Mouse (Mus musculus) Muller cell, postnatal 12 days (primary cell): Measurements from ENCODE around the gene Map2k1.
"Not testable (repeated sequence)": the region's sequence is repeated elsewhere in the genome, so short reads cannot be mapped to it uniquely, and the experiment has no call there.

ENCODE experiments used
- DNase-seq: peaks from one replicate; pipeline ENCODE4 v3.0.0-alpha.2; 2015; ENCODE audit errors: inconsistent ontology term

The Map2k1 gene

DNA sequence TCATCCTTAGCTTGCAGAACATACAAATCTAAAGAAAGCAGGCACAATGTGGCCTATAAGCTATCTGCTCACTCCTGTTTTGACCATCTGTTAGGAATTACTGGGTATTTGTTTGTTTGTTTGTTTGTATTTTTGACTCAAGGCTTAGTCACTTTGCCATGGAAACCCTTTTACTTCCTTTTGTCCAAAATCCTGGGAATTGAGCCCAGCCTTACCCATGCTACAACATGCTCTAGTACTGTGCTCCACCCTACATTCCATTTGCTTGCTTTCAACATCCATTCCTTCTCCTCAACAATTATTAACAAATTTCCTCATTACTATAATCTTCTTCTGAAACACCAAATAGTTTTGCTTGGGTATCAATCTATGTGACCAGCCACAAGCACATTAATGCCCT lies 50.6 kb downstream of the Map2k1 start:
- DNase-seq, result peak; percentile 75

DNA sequence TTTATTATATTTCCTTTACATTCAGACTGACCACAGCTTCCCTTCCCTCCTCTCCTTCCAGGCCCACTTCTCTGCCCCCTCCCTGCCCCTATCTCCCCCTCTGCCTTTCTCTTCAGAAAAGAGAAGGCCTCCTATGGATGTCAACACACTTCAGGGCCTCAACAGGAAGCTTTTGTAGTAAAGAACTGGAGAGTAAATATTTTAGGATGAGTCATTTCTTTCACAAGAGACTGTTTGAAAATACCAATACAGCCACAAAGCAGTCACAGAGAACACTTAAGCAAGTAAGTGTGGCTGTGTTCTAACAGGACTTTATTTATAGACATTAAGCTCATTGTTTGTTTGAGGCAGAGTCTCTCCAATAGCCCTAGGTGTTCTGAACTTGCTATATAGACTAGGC lies 51.1 kb downstream of the Map2k1 start:
- DNase-seq, result peak; percentile 73

- no peak for DNase-seq
These were observed 53.5 kb downstream of the Map2k1 start for GRCm38 (mm10) chr9:64199897-64200296.

- DNase-seq, result not testable (repeated sequence)
These were observed 54.5 kb downstream of the Map2k1 start for GRCm38 (mm10) chr9:64198763-64199418.

DNA sequence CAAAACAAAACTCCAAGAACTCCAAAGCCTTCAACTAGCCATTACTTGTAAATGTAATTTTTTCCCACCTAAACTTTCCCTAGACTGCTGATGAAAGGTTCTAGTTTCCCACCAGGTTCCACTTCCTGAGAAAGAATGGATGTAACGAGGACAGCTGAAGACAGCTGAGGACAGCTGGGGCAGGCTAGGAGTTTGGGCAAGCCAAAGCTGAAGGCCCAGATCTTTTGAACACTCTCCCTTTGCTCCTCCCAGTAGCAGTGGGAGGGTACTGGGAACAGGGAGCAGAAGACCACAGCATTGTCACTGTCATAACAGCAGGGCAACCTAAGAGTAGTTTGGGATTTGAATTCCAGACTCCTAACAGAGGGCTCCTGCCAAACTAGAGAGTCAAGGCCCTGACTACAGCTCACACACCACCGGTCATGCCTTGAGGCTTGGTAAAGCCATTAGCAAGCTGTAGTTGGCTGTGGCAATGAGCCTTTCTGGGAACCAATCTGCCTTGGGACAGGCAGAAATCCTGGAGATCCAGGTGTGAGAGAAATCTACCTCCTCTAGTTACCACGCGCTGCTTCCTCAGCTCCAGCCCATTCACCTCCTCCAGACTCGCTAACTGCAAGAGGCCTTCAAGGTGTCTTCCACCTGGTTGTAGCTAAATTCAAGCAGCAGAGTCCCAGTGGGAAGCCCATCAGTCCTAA lies 55.2 kb downstream of the Map2k1 start:
- no peak for DNase-seq

DNA sequence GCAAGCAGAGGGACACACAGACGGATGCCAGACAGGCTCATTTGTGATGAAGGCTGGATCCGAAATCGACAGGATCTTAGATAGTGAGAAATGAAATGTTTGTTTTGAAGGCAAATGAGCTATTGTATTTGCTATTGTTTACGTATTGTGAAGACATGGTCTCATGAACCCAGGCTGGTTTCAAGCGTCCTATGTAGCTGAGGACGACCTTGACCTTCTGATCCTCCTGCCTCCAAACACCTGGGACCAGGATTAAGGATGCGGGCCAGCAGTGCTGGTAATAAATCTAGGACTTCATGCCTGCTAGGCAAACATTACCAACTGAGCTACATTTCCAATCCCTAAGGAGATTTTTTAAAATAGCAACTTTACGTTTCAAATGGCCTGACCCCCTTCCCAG lies 55.9 kb downstream of the Map2k1 start:
- no peak for DNase-seq

DNA sequence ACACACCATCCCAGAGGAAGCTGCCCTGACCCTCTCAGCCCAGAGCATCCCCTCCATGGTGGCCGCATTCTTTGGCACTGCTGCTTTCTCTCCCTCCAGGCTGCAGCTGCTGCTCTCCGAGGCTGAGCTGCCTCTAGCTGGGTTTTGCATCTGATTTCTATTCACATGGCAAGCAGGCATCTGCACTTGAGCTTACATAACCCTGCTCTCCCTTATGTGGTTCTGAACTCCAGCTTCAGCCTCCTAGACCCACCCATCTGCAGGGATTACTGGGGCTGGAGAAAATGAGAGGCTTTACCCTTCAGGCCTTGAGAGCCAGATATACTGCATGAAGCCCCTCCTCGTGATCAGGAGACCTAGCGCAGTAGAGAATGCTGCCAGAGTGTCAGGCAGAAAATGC lies 57.9 kb downstream of the Map2k1 start:
- DNase-seq, result no peak

- DNase-seq, result no peak
These were observed 59.6 kb downstream of the Map2k1 start for GRCm38 (mm10) chr9:64193879-64194278.

DNA sequence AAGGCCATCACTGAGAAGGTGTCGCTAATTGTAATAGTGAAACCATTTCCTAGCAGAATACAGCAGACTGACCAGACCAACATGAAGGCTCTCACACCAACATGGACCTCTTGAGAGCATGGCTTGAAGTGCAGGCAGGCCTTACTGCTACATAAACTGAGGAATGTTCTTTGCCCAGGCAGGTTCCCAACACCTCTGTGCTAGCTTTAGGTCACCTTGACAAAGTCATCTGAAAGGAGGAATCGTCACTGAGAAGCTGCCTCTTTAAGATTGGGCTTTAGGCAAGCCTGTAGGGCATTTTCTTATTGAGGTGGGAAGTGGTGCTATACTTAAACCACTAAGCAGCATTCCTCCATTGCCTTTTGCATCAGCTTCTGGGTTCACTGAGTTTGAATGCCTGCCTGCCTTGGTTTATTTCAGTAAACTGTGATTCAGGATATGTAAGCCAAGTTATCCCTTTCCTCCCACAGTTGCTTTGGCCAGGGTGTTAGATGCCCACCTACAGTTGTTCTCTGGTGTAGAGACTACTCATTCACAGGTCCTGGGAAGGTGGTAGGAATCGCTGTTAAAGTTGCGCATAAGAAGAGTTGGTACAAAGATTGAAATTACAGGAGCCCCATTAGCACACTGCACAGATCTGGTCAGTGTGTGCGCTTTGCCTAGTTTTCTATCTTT lies 69.1 kb downstream of the Map2k1 start:
- DNase-seq, result no peak

GRCm38 (mm10) chr9:64183295-64183694 lies 70.1 kb downstream of the Map2k1 start:
- DNase-seq, result not testable (repeated sequence)

DNA sequence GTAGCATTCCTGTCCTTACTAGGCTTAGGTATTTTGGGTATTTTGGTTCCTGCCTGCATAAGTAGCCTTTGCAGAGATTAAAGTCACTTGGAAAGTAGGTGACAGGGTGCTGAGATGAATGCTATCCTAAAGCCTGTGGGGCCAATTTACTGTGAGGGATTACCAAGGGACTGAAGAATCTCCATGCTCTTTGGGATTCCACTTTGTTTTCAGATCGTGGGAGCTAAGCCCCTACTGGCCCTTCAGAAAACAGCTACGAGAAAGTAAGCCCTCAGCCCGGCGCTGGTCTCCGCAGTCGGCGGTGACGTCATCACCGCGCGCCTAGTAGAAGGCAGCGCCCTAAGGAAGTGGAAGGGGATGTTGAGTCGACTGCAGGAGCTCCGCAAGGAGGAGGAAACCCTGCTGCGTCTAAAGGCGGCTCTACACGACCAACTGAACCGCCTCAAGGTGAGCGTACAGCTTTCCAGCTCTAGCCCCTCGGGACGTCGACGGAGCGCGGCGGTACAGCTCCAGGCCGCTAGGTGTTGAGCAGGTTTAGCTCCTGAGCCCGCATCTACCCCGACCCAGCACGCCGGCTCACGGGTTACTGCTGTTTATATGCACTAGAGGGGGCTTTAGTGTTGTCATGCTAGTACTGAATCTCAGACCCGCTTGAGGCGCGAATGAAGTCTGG lies 74.3 kb downstream of the Map2k1 start, which contains the start of gene Snapc5:
Gene Snapc5, plus strand, starts transcription at position 301 of the 673 bp plus-strand sequence.
- peak; percentile 93 for DNase-seq

- no peak for DNase-seq
These were observed 74.8 kb downstream of the Map2k1 start for GRCm38 (mm10) chr9:64178610-64178973.

GRCm38 (mm10) chr9:64175378-64175777 lies 78.1 kb downstream of the Map2k1 start:
- no peak for DNase-seq

- DNase-seq, result no peak
These were observed 78.7 kb downstream of the Map2k1 start for GRCm38 (mm10) chr9:64174766-64175165.

GRCm38 (mm10) chr9:64174341-64174740 lies 79.1 kb downstream of the Map2k1 start:
- DNase-seq, result no peak

DNA sequence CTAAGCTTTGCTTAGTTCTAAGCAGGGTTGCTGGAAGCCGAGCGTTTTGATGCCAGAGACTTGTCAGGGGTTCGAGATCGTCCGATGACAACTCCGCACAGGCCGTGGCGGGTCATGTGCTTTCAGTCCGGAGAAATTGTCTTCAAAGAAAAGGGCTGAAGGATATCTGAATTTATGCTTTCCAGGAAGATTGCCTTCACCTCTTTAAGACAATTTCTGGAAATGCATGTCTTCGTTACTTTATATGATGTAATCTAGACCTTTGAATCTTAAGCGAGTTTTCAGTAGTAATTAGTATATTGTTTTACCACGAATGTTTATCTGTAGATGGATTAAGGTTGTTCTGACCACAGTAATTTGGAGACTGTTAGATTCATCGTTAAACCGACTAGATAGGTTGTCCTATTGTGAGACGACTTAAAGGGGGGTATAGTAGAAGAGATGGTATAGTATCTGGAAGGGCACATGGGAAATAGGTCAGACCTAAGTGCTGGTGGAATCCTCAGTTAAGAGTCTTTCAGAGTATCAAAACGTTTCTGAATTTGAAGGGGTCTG lies 79.7 kb downstream of the Map2k1 start:
- DNase-seq, result no peak

- peak; percentile 97 for DNase-seq
These were observed 80.4 kb downstream of the Map2k1 start, which contains the start of the genes Zwilch and Rpl4 for GRCm38 (mm10) chr9:64172816-64173665. Gene Zwilch (minus strand): TSS chr9:64173104. Gene Rpl4 (plus strand): TSS chr9:64173375.

GRCm38 (mm10) chr9:64172145-64172815 lies 81.2 kb downstream of the Map2k1 start:
- no peak for DNase-seq

GRCm38 (mm10) chr9:64169967-64170366 lies 83.5 kb downstream of the Map2k1 start:
- DNase-seq, result not testable (repeated sequence)

DNA sequence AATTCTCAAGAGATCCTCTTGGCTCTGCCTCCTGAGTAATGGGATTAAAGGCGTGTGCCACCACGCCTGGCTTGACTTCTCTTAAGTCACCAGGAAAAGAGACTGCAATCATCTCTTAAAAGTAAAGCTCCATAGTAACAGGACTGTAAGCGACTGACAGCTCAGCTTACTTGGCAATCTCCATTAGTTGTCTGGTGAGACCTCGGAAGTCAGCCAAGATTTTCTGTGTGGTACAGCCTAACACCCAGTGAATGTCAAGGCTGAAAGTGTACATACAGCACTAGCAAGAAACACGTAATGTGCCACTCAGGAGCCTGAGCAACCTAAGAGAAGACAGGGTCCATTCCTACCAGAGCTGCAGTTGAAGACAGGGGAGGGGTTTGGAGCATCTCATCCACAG lies 93.0 kb downstream of the Map2k1 start:
- DNase-seq, result no peak
